Mouse (Mus musculus): Measurements from ENCODE around the gene Tnr. TPM values are rescaled to one million over a fixed set of nuclear protein-coding genes. Genes with fewer than 3 reads are reported as not detected.
"Not testable (repeated sequence)": the region's sequence is repeated elsewhere in the genome, so short reads cannot be mapped to it uniquely, and the experiment has no call there.

Gene Tnr
- total RNA-seq, 1 experiment from 2014 or later, result 2.7 TPM

GRCm38 (mm10) chr1:159963351-159963750 lies 439.8 kb downstream of the Tnr start:
- DNase-seq, result no peak

GRCm38 (mm10) chr1:159966286-159966685 lies 442.7 kb downstream of the Tnr start:
- not testable (repeated sequence) for DNase-seq

GRCm38 (mm10) chr1:159968395-159968794 lies 444.8 kb downstream of the Tnr start:
- no peak for DNase-seq

GRCm38 (mm10) chr1:159977786-159978185 lies 454.2 kb downstream of the Tnr start:
- peak; percentile 75 for DNase-seq

- DNase-seq, result peak; percentile 36
Measured at GRCm38 (mm10) chr1:159979096-159979495, 455.5 kb downstream of the Tnr start.

GRCm38 (mm10) chr1:159980355-159980754 lies 456.8 kb downstream of the Tnr start:
- DNase-seq, result no peak

Data from adrenal gland, postnatal 14 days (tissue).